Mouse (Mus musculus) liver, embryonic 14.5 days (tissue): Measurements from ENCODE around the gene 1700037H04Rik. TPM values are rescaled to one million over a fixed set of nuclear protein-coding genes. Genes with fewer than 3 reads are reported as not detected.

ENCODE experiments used
- ATAC-seq: fragments of 200-750 bp; cut with Nextera tagmentation; 2 replicates; pipeline ENCODE4 v1.8.0; 2017; ENCODE audit warnings: moderate number of reproducible peaks, mild to moderate bottlenecking, moderate library complexity; ENCODE audit not compliant: insufficient read depth
- DNase-seq, 3 experiments: peaks; one replicate each; pipeline ENCODE4 v3.0.0-alpha.2; 2012 to 2013; ENCODE audit warnings: low read depth in 3 of 3, low spot score in 3 of 3
- H3K27ac ChIP-seq: fragments of 300-500 bp; sonication (generic); 2 replicates; pipeline ENCODE4 v1.5.1; 2014; ENCODE audit warnings: moderate library complexity, mild to moderate bottlenecking, control low read depth, inconsistent platforms
- H3K27me3 ChIP-seq: fragments of 300-500 bp; sonication (generic); 2 replicates; pipeline ENCODE4 v1.6.1; 2014; ENCODE audit warnings: mild to moderate bottlenecking, low read length, moderate library complexity; ENCODE audit not compliant: control insufficient read depth, insufficient read depth
- H3K36me3 ChIP-seq: fragments of 300-500 bp; sonication (generic); replicated peaks from 2 replicates; pipeline ENCODE4 v1.6.1; 2014; ENCODE audit warnings: low read depth; ENCODE audit not compliant: control insufficient read depth, insufficient read depth
- H3K4me1 ChIP-seq, 2 experiments: fragments of 200-500 bp in 1 of 2; fragments of 300-500 bp in 1 of 2; sonication (generic) in 1 of 2; replicated peaks; 2 replicates each; pipeline ENCODE4 v1.6.1; 2012 to 2014; ENCODE audit warnings: antibody characterized with exemption in 1 of 2, inconsistent platforms in 1 of 2, low read length in 1 of 2; ENCODE audit not compliant: control insufficient read depth in 2 of 2, insufficient read depth in 2 of 2
- H3K4me2 ChIP-seq: fragments of 300-500 bp; sonication (generic); 2 replicates; pipeline ENCODE4 v1.6.1; 2014; ENCODE audit warnings: low read depth, mild to moderate bottlenecking, control low read depth, moderate library complexity
- H3K4me3 ChIP-seq, 2 experiments: fragments of 200-500 bp in 1 of 2; fragments of 300-500 bp in 1 of 2; sonication (generic) in 1 of 2; 2 replicates each; pipeline ENCODE4 v1.5.1; 2012 to 2014; ENCODE audit warnings: low read depth in 2 of 2, low read length in 2 of 2, mild to moderate bottlenecking in 2 of 2, control low read depth in 1 of 2, inconsistent platforms in 1 of 2, moderate library complexity in 1 of 2; ENCODE audit not compliant: insufficient read depth in 1 of 2
- H3K9ac ChIP-seq: fragments of 300-500 bp; sonication (generic); replicated peaks from 2 replicates; pipeline ENCODE4 v1.6.1; 2014; ENCODE audit warnings: mild to moderate bottlenecking, control low read depth, moderate library complexity
- H3K9me3 ChIP-seq: fragments of 300-500 bp; sonication (generic); 2 replicates; pipeline ENCODE4 v1.6.1; 2016; ENCODE audit warnings: low read length, mixed read lengths; ENCODE audit not compliant: control insufficient read depth
- CTCF ChIP-seq: IDR thresholded peaks from 2 replicates; pipeline ENCODE4 v1.5.1; 2016; ENCODE audit warnings: antibody characterized with exemption, low read depth, control low read depth
- EP300 ChIP-seq: IDR thresholded peaks from 2 replicates; pipeline ENCODE4 v1.6.1; 2016; ENCODE audit warnings: antibody characterized with exemption, low read depth
- WGBS: fragments of 180-500 bp; shearing (Covaris S2); extraction: QIAGEN DNeasy Blood & Tissue Kit; methylation state at CpG from one replicate; pipeline ENCODE4 v1.1.7; 2014; ENCODE audit not compliant: insufficient replicate concordance; 5-methylcytosine and 5-hydroxymethylcytosine counted together
- polyA plus RNA-seq, 2 experiments: library from polyadenylated mRNA; depleted of rRNA in 1 of 2; stranded (reverse) in 1 of 2; unstranded in 1 of 2; fragments of >200 nt; fragmentation: Nextera tagmentation in 1 of 2; extraction: Ambion mirVana in 1 of 2; gene quantifications; 2 replicates each; pipeline versions ENCODE4 v1.2.1 to v1.2.3; 2012 to 2014

The 1700037H04Rik gene
- polyA plus RNA-seq, 2 experiments = 105 to 129 TPM

DNA sequence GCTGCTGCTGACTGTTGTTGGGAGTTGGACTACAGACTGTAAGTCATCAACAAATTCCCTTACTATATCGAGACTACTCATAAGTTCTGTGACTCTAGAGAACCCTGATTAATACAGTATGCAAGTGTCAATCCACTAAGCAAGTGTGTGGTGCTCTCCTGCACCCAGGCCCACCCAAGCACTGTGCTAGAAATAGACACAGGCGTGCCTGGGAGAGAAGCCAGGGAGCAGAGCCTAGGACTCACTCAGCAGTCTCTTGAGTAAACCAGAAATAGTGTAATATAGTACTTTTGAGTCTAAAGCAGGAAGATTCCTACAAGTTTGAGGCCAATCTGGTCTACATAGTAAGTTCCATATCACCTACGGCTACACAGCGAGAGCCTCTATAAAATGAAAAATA lies 55.9 kb downstream of the 1700037H04Rik start:
- H3K4me1 ChIP-seq = no peaks in the 10 kb centered on the region
- no peaks in the 10 kb centered on the region for H3K9me3 ChIP-seq
- ATAC-seq = no peak
- no peaks in the 10 kb centered on the region for H3K36me3 ChIP-seq
- H3K9ac ChIP-seq = no peak overlapping the region
- H3K27ac ChIP-seq = no peak overlapping the region
- WGBS = 71% methylated on average over 4 of the region's 4 CpGs
- TF ChIP-seq EP300 = no peak
- TF ChIP-seq CTCF = no peak
- H3K4me3 ChIP-seq = no peak overlapping the region
- DNase-seq = no peak
- H3K4me2 ChIP-seq = no peak overlapping the region
- H3K27me3 ChIP-seq = no peaks in the 10 kb centered on the region

- H3K27ac ChIP-seq = no peak overlapping the region
- H3K27me3 ChIP-seq = no peaks in the 10 kb centered on the region
- H3K4me2 ChIP-seq = no peak overlapping the region
- DNase-seq (no peak), ATAC-seq (no peak)
- no peaks in the 10 kb centered on the region for H3K9me3 ChIP-seq
- H3K4me1 ChIP-seq = peaks cover 4 to 9% of the 10 kb centered on the region in 2 experiments
- WGBS = 37% methylated on average over 3 of the region's 3 CpGs
- no peak overlapping the region for H3K9ac ChIP-seq
- H3K4me3 ChIP-seq = no peak overlapping the region
- TF ChIP-seq EP300 = no peak
- no peak for TF ChIP-seq CTCF
- H3K36me3 ChIP-seq = no peaks in the 10 kb centered on the region
Observed at GRCm38 (mm10) chr2:131101530-131101929, 58.4 kb downstream of the 1700037H04Rik start.

- Histone ChIP-seq H3K4me1 (peaks cover 17 to 20% of the 10 kb centered on the region in 2 experiments), H3K4me3 (no peak overlapping the region), H3K27ac (peak overlapping the region; percentile 96), H3K4me2 (peak overlapping the region; percentile 67; the same call in 1 of the 2 replicates), H3K36me3 (no peaks in the 10 kb centered on the region), H3K27me3 (no peaks in the 10 kb centered on the region), H3K9me3 (no peaks in the 10 kb centered on the region), H3K9ac (no peak overlapping the region)
- DNase-seq (no peak), ATAC-seq (no peak)
- WGBS = 70% methylated on average over 4 of the region's 4 CpGs
- TF ChIP-seq CTCF (no peak), EP300 (no peak)
Observed at GRCm38 (mm10) chr2:131097087-131097486, 62.8 kb downstream of the 1700037H04Rik start.

Other genes starting within 250 kb of the 1700037H04Rik start
- gene Gfra4, start 117.0 kb downstream of the 1700037H04Rik start, polyA plus RNA-seq (2012; rRNA removed) = 0.16 and 0.40 TPM in 2 replicates
- gene Gfra4, start 117.0 kb downstream of the 1700037H04Rik start, polyA plus RNA-seq (2014; fragmentation: Nextera tagmentation; extraction: Ambion mirVana) = 0.10 and 0.15 TPM in 2 replicates
- gene Adam33, start 96.3 kb downstream of the 1700037H04Rik start, polyA plus RNA-seq (2012; rRNA removed) = 0.31 and 0.67 TPM in 2 replicates
- gene Adam33, start 96.3 kb downstream of the 1700037H04Rik start, polyA plus RNA-seq (2014; fragmentation: Nextera tagmentation; extraction: Ambion mirVana) = 0.17 and 0.43 TPM in 2 replicates
- 0.93 and 1.0 TPM in 2 replicates for gene Siglec1, start 73.3 kb downstream of the 1700037H04Rik start, polyA plus RNA-seq (2012; rRNA removed)
- 0.70 and 0.78 TPM in 2 replicates for gene Siglec1, start 73.3 kb downstream of the 1700037H04Rik start, polyA plus RNA-seq (2014; fragmentation: Nextera tagmentation; extraction: Ambion mirVana)
- 1.6 and 2.1 TPM in 2 replicates for gene Hspa12b, start 32.8 kb downstream of the 1700037H04Rik start, polyA plus RNA-seq (2012; rRNA removed)
- 0.71 and 0.76 TPM in 2 replicates for gene Hspa12b, start 32.8 kb downstream of the 1700037H04Rik start, polyA plus RNA-seq (2014; fragmentation: Nextera tagmentation; extraction: Ambion mirVana)
- gene Gm11037, start 26.6 kb downstream of the 1700037H04Rik start, polyA plus RNA-seq (2012; rRNA removed) = not detected in 2 replicates
- gene Gm11037, start 26.6 kb downstream of the 1700037H04Rik start, polyA plus RNA-seq (2014; fragmentation: Nextera tagmentation; extraction: Ambion mirVana) = not detected in 2 replicates
- 11.0 and 12.4 TPM in 2 replicates for gene Cenpb, start 20.0 kb upstream of the 1700037H04Rik start, polyA plus RNA-seq (2012; rRNA removed)
- gene Cenpb, start 20.0 kb upstream of the 1700037H04Rik start, polyA plus RNA-seq (2014; fragmentation: Nextera tagmentation; extraction: Ambion mirVana) = 2.7 and 3.0 TPM in 2 replicates
- 156 and 166 TPM in 2 replicates for gene Cdc25b, start 26.9 kb upstream of the 1700037H04Rik start, polyA plus RNA-seq (2012; rRNA removed)
- gene Cdc25b, start 26.9 kb upstream of the 1700037H04Rik start, polyA plus RNA-seq (2014; fragmentation: Nextera tagmentation; extraction: Ambion mirVana) = 184 and 209 TPM in 2 replicates
- 2.2 TPM in 2 replicates for gene Spef1, start 27.2 kb upstream of the 1700037H04Rik start, polyA plus RNA-seq (2012; rRNA removed)
- 1.3 and 1.4 TPM in 2 replicates for gene Spef1, start 27.2 kb upstream of the 1700037H04Rik start, polyA plus RNA-seq (2014; fragmentation: Nextera tagmentation; extraction: Ambion mirVana)
- 19.5 and 20.0 TPM in 2 replicates for gene Ap5s1, start 47.0 kb upstream of the 1700037H04Rik start, polyA plus RNA-seq (2012; rRNA removed)
- 13.1 and 17.0 TPM in 2 replicates for gene Ap5s1, start 47.0 kb upstream of the 1700037H04Rik start, polyA plus RNA-seq (2014; fragmentation: Nextera tagmentation; extraction: Ambion mirVana)
- 25.9 and 31.5 TPM in 2 replicates for gene Mavs, start 74.0 kb upstream of the 1700037H04Rik start, polyA plus RNA-seq (2012; rRNA removed)
- gene Mavs, start 74.0 kb upstream of the 1700037H04Rik start, polyA plus RNA-seq (2014; fragmentation: Nextera tagmentation; extraction: Ambion mirVana) = 25.9 and 27.4 TPM in 2 replicates
- 9.5 and 14.3 TPM in 2 replicates for gene Pank2, start 102.4 kb upstream of the 1700037H04Rik start, polyA plus RNA-seq (2012; rRNA removed)
- 24.3 and 26.9 TPM in 2 replicates for gene Pank2, start 102.4 kb upstream of the 1700037H04Rik start, polyA plus RNA-seq (2014; fragmentation: Nextera tagmentation; extraction: Ambion mirVana)
- gene Rnf24, start 192.8 kb upstream of the 1700037H04Rik start, polyA plus RNA-seq (2012; rRNA removed) = 0.49 and 0.55 TPM in 2 replicates
- 0.32 and 0.38 TPM in 2 replicates for gene Rnf24, start 192.8 kb upstream of the 1700037H04Rik start, polyA plus RNA-seq (2014; fragmentation: Nextera tagmentation; extraction: Ambion mirVana)